Mouse (Mus musculus): ENCODE results near the gene Vav1.
"Not testable (repeated sequence)": the region's sequence is repeated elsewhere in the genome, so short reads cannot be mapped to it uniquely, and the experiment has no call there.

Vav1 gene

GRCm38 (mm10) chr17:57264164-57264563 is 14.7 kb upstream of the Vav1 start:
- DNase-seq (ENCODE audit: low read depth, low spot score) = no peak
- no peaks in the 10 kb centered on the region for H3K36me3 ChIP-seq (ENCODE audit: control insufficient read depth, insufficient read depth, low read length, poor library complexity, severe bottlenecking)
- H3K27me3 ChIP-seq (ENCODE audit: control insufficient read depth, insufficient read depth, low read length, poor library complexity, severe bottlenecking) = no peaks in the 10 kb centered on the region

DNA sequence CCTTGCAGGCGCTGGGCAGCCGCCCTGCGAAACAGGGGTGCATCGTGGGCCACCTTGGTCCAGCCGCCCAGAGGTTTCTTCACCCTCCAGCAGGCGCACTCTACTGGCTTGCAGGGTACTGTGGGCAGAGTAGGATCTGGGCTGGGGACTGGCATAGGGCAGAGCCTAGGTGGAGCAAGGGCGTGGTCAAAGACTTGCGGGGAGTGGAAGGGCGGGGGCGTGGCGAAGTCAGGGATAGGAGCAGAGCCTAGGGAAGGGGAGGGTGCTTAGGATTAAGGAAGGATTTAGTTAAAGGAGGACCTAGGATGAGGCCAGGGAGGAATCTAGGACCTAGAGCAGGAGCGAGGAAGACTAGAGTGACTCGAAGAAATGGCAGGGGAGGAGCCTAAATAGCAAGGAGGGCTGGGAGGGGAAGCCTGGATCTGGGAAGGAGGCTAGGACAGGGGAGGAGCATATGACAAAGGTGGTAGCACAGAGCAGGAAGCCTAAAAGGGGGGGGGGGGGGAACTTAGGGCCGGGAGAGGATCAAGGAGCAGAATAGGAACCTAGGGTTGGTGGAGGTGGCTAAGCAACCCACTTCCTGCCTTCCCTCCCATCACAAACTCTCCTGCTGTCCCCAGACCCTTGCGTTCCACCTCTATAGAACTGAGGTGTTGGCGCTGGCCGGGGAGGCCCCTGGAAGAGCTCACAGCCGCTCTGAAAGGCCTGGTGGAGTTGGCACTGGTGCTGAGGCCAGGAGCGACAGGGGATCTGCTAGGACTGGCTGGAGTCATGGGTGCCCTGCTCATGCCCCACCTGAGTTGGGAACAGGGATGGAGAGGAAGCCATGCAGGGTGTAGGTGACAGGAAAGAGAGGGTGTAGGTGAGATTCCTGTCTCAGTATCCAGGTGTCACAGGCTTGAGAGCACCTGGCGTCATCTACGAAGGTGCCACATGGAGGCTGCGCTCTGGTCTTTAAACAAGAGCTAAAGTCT is 13.6 kb upstream of the Vav1 start:
- Histone ChIP-seq H3K27me3 (ENCODE audit: control insufficient read depth, insufficient read depth, low read length, poor library complexity, severe bottlenecking) (no peaks in the 10 kb centered on the region), H3K36me3 (ENCODE audit: control insufficient read depth, insufficient read depth, low read length, poor library complexity, severe bottlenecking) (no peaks in the 10 kb centered on the region)
- DNase-seq (ENCODE audit: low read depth, low spot score) = no peak

- H3K36me3 ChIP-seq (ENCODE audit: control insufficient read depth, insufficient read depth, low read length, poor library complexity, severe bottlenecking) = no peaks in the 10 kb centered on the region
- DNase-seq (ENCODE audit: low read depth, low spot score) = no peak
- no peaks in the 10 kb centered on the region for H3K27me3 ChIP-seq (ENCODE audit: control insufficient read depth, insufficient read depth, low read length, poor library complexity, severe bottlenecking)
Observed at GRCm38 (mm10) chr17:57267556-57268126, 11.3 kb upstream of the Vav1 start.

- no peak for DNase-seq (ENCODE audit: low read depth, low spot score)
- no peaks in the 10 kb centered on the region for H3K27me3 ChIP-seq (ENCODE audit: control insufficient read depth, insufficient read depth, low read length, poor library complexity, severe bottlenecking)
Observed at GRCm38 (mm10) chr17:57271301-57271700, 7.6 kb upstream of the Vav1 start.

DNA sequence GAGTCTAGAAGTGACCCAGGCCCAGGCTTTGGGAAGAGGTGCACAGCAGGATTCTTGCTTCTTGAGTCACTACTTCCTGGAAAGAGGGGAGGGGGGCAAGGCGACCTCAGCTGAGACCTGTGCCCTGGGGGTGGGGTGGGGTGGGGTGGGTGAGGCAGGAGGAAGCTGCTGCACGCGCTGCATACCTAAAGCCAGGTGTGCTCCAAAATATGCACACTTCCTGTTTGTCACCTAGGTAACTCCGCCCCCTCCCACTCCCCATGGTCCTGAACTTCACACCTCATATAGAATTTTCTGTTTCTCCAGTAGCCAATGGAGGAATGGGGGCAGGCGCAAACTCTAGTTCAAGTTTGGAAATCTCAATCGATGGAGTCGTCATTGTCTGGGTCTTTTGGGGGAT is 5.1 kb upstream of the Vav1 start:
- Histone ChIP-seq H3K27me3 (ENCODE audit: control insufficient read depth, insufficient read depth, low read length, poor library complexity, severe bottlenecking) (no peaks in the 10 kb centered on the region), H3K36me3 (ENCODE audit: control insufficient read depth, insufficient read depth, low read length, poor library complexity, severe bottlenecking) (no peaks in the 10 kb centered on the region)
- DNase-seq (ENCODE audit: low read depth, low spot score) = peak; percentile 44

More at GRCm38 (mm10) chr17:57271301-57271700, 7.6 kb upstream of the Vav1 start:
- H3K36me3 ChIP-seq (ENCODE audit: control insufficient read depth, insufficient read depth, low read length, poor library complexity, severe bottlenecking) = no peaks in the 10 kb centered on the region

GRCm38 (mm10) chr17:57274686-57275085 is 4.2 kb upstream of the Vav1 start:
- no peaks in the 10 kb centered on the region for H3K36me3 ChIP-seq (ENCODE audit: control insufficient read depth, insufficient read depth, low read length, poor library complexity, severe bottlenecking)
- DNase-seq (ENCODE audit: low read depth, low spot score) = peak; percentile 24
- H3K27me3 ChIP-seq (ENCODE audit: control insufficient read depth, insufficient read depth, low read length, poor library complexity, severe bottlenecking) = no peaks in the 10 kb centered on the region

- no peaks in the 10 kb centered on the region for H3K36me3 ChIP-seq (ENCODE audit: control insufficient read depth, insufficient read depth, low read length, poor library complexity, severe bottlenecking)
- no peaks in the 10 kb centered on the region for H3K27me3 ChIP-seq (ENCODE audit: control insufficient read depth, insufficient read depth, low read length, poor library complexity, severe bottlenecking)
- DNase-seq (ENCODE audit: low read depth, low spot score) = peak; percentile 87
Observed at GRCm38 (mm10) chr17:57275111-57275996, 3.5 kb upstream of the Vav1 start.

- no peaks in the 10 kb centered on the region for H3K36me3 ChIP-seq (ENCODE audit: control insufficient read depth, insufficient read depth, low read length, poor library complexity, severe bottlenecking)
- DNase-seq (ENCODE audit: low read depth, low spot score) = no peak
- no peaks in the 10 kb centered on the region for H3K27me3 ChIP-seq (ENCODE audit: control insufficient read depth, insufficient read depth, low read length, poor library complexity, severe bottlenecking)
Observed at GRCm38 (mm10) chr17:57275997-57276351, 2.9 kb upstream of the Vav1 start.

GRCm38 (mm10) chr17:57276634-57277121 is 2.2 kb upstream of the Vav1 start:
- no peaks in the 10 kb centered on the region for H3K27me3 ChIP-seq (ENCODE audit: control insufficient read depth, insufficient read depth, low read length, poor library complexity, severe bottlenecking)

DNA sequence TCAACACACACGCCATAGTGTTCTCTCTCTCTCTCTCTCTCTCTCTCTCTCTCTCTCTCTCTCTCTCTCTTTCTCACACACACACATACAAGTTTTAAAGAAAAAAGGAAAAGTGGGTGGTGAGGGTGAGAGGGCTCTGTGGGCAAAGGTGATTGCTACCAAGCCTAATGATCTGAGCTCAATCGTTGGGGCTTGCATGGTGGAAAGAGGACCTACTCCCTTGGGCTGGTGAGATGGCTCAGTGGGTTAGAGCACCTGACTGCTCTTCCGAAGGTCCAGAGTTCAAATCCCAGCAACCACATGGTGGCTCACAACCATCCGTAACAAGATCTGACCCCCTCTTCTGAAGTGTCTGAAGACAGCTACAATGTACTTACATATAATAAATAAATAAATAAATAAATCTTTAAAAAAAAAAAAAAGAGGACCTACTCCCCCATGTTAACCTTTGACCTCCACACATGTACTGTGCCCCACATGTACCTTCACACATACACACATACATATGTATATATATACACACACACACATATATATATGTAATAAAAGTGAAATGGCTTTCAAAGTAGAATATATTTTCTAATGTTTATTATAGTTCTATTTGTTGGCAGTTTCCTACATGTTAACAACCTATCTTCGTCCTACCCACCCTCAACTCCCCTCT is 1.2 kb upstream of the Vav1 start:
- H3K36me3 ChIP-seq (ENCODE audit: control insufficient read depth, insufficient read depth, low read length, poor library complexity, severe bottlenecking); H3K27me3 ChIP-seq (ENCODE audit: control insufficient read depth, insufficient read depth, low read length, poor library complexity, severe bottlenecking); DNase-seq (ENCODE audit: low read depth, low spot score): not testable (repeated sequence)

More at GRCm38 (mm10) chr17:57276634-57277121, 2.2 kb upstream of the Vav1 start:
- H3K36me3 ChIP-seq (ENCODE audit: control insufficient read depth, insufficient read depth, low read length, poor library complexity, severe bottlenecking) = no peaks in the 10 kb centered on the region
- DNase-seq (ENCODE audit: low read depth, low spot score) = peak; percentile 87

- Histone ChIP-seq H3K36me3 (ENCODE audit: control insufficient read depth, insufficient read depth, low read length, poor library complexity, severe bottlenecking) (0 out of 2 replicates have a peak, but pooled peaks cover 1% of the 10 kb centered on the region), H3K27me3 (ENCODE audit: control insufficient read depth, insufficient read depth, low read length, poor library complexity, severe bottlenecking) (no peaks in the 10 kb centered on the region)
- no peak for DNase-seq (ENCODE audit: low read depth, low spot score)
Observed at GRCm38 (mm10) chr17:57278537-57278936, 363 bp upstream of the Vav1 start.

- H3K36me3 ChIP-seq (ENCODE audit: control insufficient read depth, insufficient read depth, low read length, poor library complexity, severe bottlenecking) = 0 out of 2 replicates have a peak, but pooled peaks cover 1% of the 10 kb centered on the region
- H3K27me3 ChIP-seq (ENCODE audit: control insufficient read depth, insufficient read depth, low read length, poor library complexity, severe bottlenecking) = no peaks in the 10 kb centered on the region
- DNase-seq (ENCODE audit: low read depth, low spot score) = peak; percentile 61
Observed at GRCm38 (mm10) chr17:57279591-57280224, 808 bp downstream of the Vav1 start.

DNA sequence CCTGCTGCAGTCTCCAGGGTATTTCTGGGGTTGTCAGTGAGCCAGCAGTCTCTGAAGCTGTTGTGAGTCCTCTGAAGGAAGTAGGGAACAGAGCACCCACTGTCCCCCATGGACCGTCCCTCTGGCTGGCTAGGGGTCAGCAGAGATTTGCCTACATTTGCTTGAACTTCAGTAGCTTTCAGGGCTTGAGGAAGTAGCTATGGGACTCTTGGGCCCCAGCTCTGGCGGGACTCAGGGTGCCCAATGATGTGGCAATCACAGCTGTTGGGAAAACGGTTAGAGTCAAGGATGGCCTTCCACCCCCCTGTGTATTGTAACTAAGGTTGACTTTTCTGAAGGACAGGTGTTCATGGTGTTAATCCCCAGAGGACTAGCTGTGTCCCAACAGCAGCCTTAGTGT is 1.5 kb downstream of the Vav1 start:
- Histone ChIP-seq H3K27me3 (ENCODE audit: control insufficient read depth, insufficient read depth, low read length, poor library complexity, severe bottlenecking) (no peaks in the 10 kb centered on the region), H3K36me3 (ENCODE audit: control insufficient read depth, insufficient read depth, low read length, poor library complexity, severe bottlenecking) (0 out of 2 replicates have a peak, but pooled peaks cover 1% of the 10 kb centered on the region)
- no peak for DNase-seq (ENCODE audit: low read depth, low spot score)

GRCm38 (mm10) chr17:57283906-57284305 is 5.0 kb downstream of the Vav1 start:
- no peaks in the 10 kb centered on the region for H3K27me3 ChIP-seq (ENCODE audit: control insufficient read depth, insufficient read depth, low read length, poor library complexity, severe bottlenecking)
- peaks cover 3% of the 10 kb centered on the region; the same call in 1 of the 2 replicates for H3K36me3 ChIP-seq (ENCODE audit: control insufficient read depth, insufficient read depth, low read length, poor library complexity, severe bottlenecking)
- DNase-seq (ENCODE audit: low read depth, low spot score) = peak; percentile 47

Data from splenic B cell, adult 2 months (primary cell).